Mouse (Mus musculus) heart, adult 8-10 months (tissue): ENCODE measurements around the gene Gdf15. TPM values are rescaled to one million over a fixed set of nuclear protein-coding genes. Genes with fewer than 3 reads are reported as not detected.

ENCODE experiments used
- DNase-seq: peaks from one replicate; pipeline ENCODE4 v3.0.0; 2022; ENCODE audit warnings: low spot score
- total RNA-seq, 4 experiments: library from RNA; stranded (reverse); gene quantifications; 2 replicates each; pipeline ENCODE4 v1.2.4; 2022

Gene Gdf15
- 1 to 10 TPM in 2 of 4 experiments, under 1 TPM in 2; 0.69 to 1.9 (median 1.2) TPM for total RNA-seq

GRCm38 (mm10) chr8:70632346-70632892, at the start of gene Gdf15:
TSS of gene Gdf15 (minus strand) at chr8:70632456.
- DNase-seq: no peak

GRCm38 (mm10) chr8:70681410-70681809, 49.2 kb upstream of the Gdf15 start:
- DNase-seq: no peak

- peak; percentile 44 for DNase-seq
Measured at GRCm38 (mm10) chr8:70680039-70680438, 47.8 kb upstream of the Gdf15 start.

GRCm38 (mm10) chr8:70679404-70679803, 47.1 kb upstream of the Gdf15 start:
- DNase-seq: no peak

GRCm38 (mm10) chr8:70678679-70679078, 46.4 kb upstream of the Gdf15 start:
- DNase-seq: no peak

GRCm38 (mm10) chr8:70677451-70678080, 45.3 kb upstream of the Gdf15 start:
- no peak for DNase-seq

GRCm38 (mm10) chr8:70675336-70675735, 43.1 kb upstream of the Gdf15 start:
- DNase-seq: no peak

- DNase-seq: no peak
Measured at GRCm38 (mm10) chr8:70674716-70675115, 42.5 kb upstream of the Gdf15 start.

- DNase-seq: no peak
Measured at GRCm38 (mm10) chr8:70674109-70674508, 41.9 kb upstream of the Gdf15 start.

- peak; percentile 100 for DNase-seq
Measured at GRCm38 (mm10) chr8:70673079-70673856, 41.0 kb upstream of the Gdf15 start, which contains the start of gene Lsm4. TSS of gene Lsm4 (plus strand) at chr8:70673248.

- DNase-seq: no peak
Measured at GRCm38 (mm10) chr8:70672325-70673078, 40.2 kb upstream of the Gdf15 start.

- DNase-seq: peak; percentile 49
Measured at GRCm38 (mm10) chr8:70671615-70672324, 39.5 kb upstream of the Gdf15 start.

- peak; percentile 69 for DNase-seq
Measured at GRCm38 (mm10) chr8:70667071-70667470, 34.8 kb upstream of the Gdf15 start.

GRCm38 (mm10) chr8:70665599-70665998, 33.3 kb upstream of the Gdf15 start:
- no peak for DNase-seq

- DNase-seq: no peak
Measured at GRCm38 (mm10) chr8:70664631-70665030, 32.4 kb upstream of the Gdf15 start.

- DNase-seq: no peak
Measured at GRCm38 (mm10) chr8:70663691-70664090, 31.4 kb upstream of the Gdf15 start.

GRCm38 (mm10) chr8:70660273-70660725, 28.0 kb upstream of the Gdf15 start, which contains the start of gene Pgpep1:
TSS of gene Pgpep1 (minus strand) at chr8:70660388.
- DNase-seq: no peak

- peak; percentile 88 for DNase-seq
Measured at GRCm38 (mm10) chr8:70659604-70660272, 27.5 kb upstream of the Gdf15 start.

GRCm38 (mm10) chr8:70658897-70659603, 26.8 kb upstream of the Gdf15 start:
- no peak for DNase-seq

- DNase-seq: no peak
Measured at GRCm38 (mm10) chr8:70657739-70658138, 25.5 kb upstream of the Gdf15 start.
